Mouse (Mus musculus) cerebellum, adult 2 months (tissue): ENCODE results near the gene Plpp3.

ENCODE experiments used
- CTCF ChIP-seq: fragments of 200-500 bp; IDR thresholded peaks from 2 replicates; pipeline ENCODE4 v1.5.1; 2011; ENCODE audit warnings: low read depth, mild to moderate bottlenecking, control low read depth, low read length, moderate library complexity, borderline replicate concordance; ENCODE audit not compliant: insufficient read depth
- POLR2A ChIP-seq: fragments of 200-500 bp; IDR thresholded peaks from 2 replicates; pipeline ENCODE4 v1.6.1; 2011; ENCODE audit warnings: low read length, control low read depth, borderline replicate concordance; ENCODE audit not compliant: insufficient read depth

DNA sequence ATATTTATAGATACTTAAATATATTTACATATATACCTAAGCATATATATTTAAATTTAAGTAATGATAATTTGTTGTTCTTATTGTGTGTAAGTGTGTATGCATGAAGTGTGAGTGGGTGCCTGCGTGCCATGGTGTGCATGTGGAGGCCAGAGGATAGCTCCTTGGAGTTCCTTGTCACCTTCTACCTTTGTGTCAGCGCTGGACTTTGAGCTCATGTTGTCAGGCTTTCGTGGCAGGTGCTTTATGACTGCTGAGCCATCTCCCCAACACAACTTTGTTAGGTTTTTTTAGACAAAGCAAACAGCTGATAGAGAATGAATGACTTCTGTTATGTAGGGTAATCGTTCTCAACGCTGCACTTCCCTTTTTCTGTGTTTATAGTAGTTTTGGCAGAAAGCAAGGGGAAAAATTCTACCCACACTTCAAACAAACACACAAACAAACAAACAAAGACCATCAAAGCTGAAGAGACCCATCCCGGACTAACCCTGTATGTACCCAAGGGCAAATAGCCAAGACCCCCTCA is 111.1 kb downstream of the Plpp3 start:
- TF ChIP-seq CTCF (no peak), POLR2A (no peak)
